Mouse (Mus musculus): ENCODE results near the gene Fgd3. TPM values are rescaled to one million over a fixed set of nuclear protein-coding genes. Genes with fewer than 3 reads are reported as not detected.

Gene Fgd3
- polyA plus RNA-seq (2016; fragmentation: Nextera tagmentation; extraction: Ambion mirVana) = 1.0 and 1.1 TPM in 2 replicates

DNA sequence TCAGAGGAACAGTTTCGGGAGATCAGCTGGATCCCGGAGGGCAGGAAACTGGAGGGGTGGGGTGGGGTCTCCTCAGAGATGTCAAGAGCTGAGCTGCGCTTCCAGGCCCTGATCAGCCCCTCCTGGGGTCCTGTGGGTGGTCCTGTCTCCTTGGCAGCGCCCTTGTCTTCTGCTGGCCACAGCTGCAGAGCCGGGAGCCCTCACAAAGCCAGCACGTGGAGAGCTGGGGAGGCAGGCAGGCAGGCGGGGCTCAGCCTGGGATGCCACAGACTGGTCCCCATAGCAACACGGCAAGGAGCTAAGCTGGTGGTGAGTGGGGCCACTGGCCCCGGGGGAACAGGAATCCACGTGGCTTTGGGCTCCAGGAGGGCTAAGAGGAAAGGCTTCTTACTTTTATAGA is at the start of gene Fgd3:
Gene Fgd3, minus strand, starts transcription at position 272 of the 400 bp plus-strand sequence.
- peaks cover 52% of the 10 kb centered on the region for H3K4me1 ChIP-seq
- WGBS = under 1% methylated on average over 10 of the region's 10 CpGs
- peak within 1 kb of the TSS; percentile 41 for H3K9ac ChIP-seq (replicated peaks)
- peak within 1 kb of the TSS; percentile 63 for H3K27ac ChIP-seq (replicated peaks)
- H3K4me3 ChIP-seq = peak within 1 kb of the TSS; percentile 34
- H3K4me2 ChIP-seq (replicated peaks) = peak within 1 kb of the TSS; percentile 59
- H3K27me3 ChIP-seq = peaks cover 79% of the 10 kb centered on the region
- peak; percentile 97 for ATAC-seq (ENCODE audit: low FRiP score, low read depth)
- no peaks in the 10 kb centered on the region for H3K36me3 ChIP-seq
- no peaks in the 10 kb centered on the region for H3K9me3 ChIP-seq

DNA sequence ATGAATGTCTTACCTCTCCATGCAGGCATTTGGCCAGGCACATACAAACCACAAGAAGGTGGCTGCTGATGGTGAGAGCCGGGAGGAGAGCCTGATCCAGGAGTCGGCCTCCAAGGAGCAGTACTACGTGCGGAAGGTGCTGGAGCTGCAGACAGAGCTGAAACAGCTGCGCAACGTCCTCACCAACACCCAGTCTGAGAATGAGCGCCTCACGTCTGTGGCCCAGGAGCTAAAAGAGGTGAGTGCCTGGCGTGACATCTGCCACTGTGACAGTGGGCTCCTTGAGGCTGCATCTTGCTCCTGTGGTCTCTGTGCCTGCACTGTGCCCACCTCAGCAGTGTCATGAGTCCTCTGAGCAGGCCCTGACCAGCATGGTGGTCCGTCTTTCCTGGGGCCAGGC is 49.3 kb upstream of the Fgd3 start:
- ATAC-seq (ENCODE audit: low FRiP score, low read depth) = no peak
- no peak overlapping the region for H3K4me2 ChIP-seq (replicated peaks)
- WGBS = 92% methylated on average over 10 of the region's 10 CpGs

GRCm38 (mm10) chr13:49367657-49368440 is 47.7 kb upstream of the Fgd3 start:
- Histone ChIP-seq H3K4me1 (peaks cover 8% of the 10 kb centered on the region), H3K9ac (replicated peaks) (no peak overlapping the region), H3K4me3 (no peak overlapping the region), H3K9me3 (no peaks in the 10 kb centered on the region), H3K27me3 (no peaks in the 10 kb centered on the region), H3K4me2 (replicated peaks) (no peak overlapping the region), H3K27ac (replicated peaks) (no peak overlapping the region), H3K36me3 (peaks cover 39% of the 10 kb centered on the region)
- WGBS = 91% methylated on average over 4 of the region's 4 CpGs
- ATAC-seq (ENCODE audit: low FRiP score, low read depth) = no peak

More for the DNA sequence above, 49.3 kb upstream of the Fgd3 start:
- Histone ChIP-seq H3K4me3 (no peak overlapping the region), H3K4me1 (peaks cover 8% of the 10 kb centered on the region), H3K27me3 (no peaks in the 10 kb centered on the region), H3K9ac (replicated peaks) (no peak overlapping the region), H3K9me3 (no peaks in the 10 kb centered on the region), H3K36me3 (peaks cover 39% of the 10 kb centered on the region), H3K27ac (replicated peaks) (no peak overlapping the region)

GRCm38 (mm10) chr13:49364716-49365115 is 44.6 kb upstream of the Fgd3 start:
- Histone ChIP-seq H3K4me3 (no peak overlapping the region), H3K27me3 (no peaks in the 10 kb centered on the region), H3K4me1 (peaks cover 22% of the 10 kb centered on the region), H3K36me3 (peaks cover 8% of the 10 kb centered on the region), H3K4me2 (replicated peaks) (no peak overlapping the region), H3K9ac (replicated peaks) (no peak overlapping the region), H3K27ac (replicated peaks) (no peak overlapping the region), H3K9me3 (no peaks in the 10 kb centered on the region)
- ATAC-seq (ENCODE audit: low FRiP score, low read depth) = no peak
- WGBS = 85% methylated on average over 2 of the region's 2 CpGs

DNA sequence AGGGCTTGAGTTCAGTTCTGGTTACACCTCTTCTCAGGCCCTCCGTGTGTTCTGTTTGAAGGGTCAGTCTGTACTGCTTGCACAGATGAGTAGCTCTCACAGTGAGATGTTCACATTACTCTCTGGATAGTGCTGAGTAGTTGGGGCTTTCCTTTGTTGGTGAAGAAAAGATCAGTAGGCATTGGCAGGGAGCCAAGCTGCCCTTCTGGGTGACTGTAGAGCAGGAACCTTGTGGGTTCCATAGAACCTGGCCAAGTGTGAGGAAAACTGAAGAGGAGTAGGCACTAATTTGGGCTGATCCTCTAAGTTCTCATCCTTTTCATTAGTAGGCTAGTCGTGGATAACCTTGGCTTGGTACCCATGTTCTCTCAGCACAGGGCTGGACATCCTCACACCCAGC is 42.7 kb upstream of the Fgd3 start:
- no peaks in the 10 kb centered on the region for H3K9me3 ChIP-seq
- H3K36me3 ChIP-seq = no peaks in the 10 kb centered on the region
- 83% methylated on average over 2 of the region's 2 CpGs for WGBS
- H3K4me1 ChIP-seq = peaks cover 22% of the 10 kb centered on the region
- no peak overlapping the region for H3K27ac ChIP-seq (replicated peaks)
- H3K27me3 ChIP-seq = no peaks in the 10 kb centered on the region
- H3K9ac ChIP-seq (replicated peaks) = no peak overlapping the region
- H3K4me2 ChIP-seq (replicated peaks) = no peak overlapping the region
- no peak for ATAC-seq (ENCODE audit: low FRiP score, low read depth)
- no peak overlapping the region for H3K4me3 ChIP-seq

DNA sequence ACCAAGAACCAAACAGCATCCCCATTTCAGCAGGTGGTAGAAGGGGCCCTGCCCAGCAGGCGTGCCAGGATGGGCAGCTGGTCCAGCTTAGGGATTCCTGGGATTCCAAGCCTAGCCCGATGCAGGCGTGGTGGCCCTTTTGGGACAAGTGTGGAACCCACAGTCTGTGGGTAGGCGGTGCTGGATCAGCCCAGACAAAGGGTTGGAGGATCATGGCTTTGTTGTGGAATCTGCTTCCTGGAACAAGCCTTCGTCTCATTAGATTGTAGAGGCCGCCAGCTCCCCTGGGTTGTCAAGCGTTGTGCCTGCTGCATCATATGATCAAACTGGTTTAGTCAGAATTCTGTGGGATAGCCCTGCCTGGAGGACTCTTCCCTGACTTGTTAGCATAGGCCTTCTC is 42.3 kb upstream of the Fgd3 start:
- Histone ChIP-seq H3K9me3 (no peaks in the 10 kb centered on the region), H3K9ac (replicated peaks) (no peak overlapping the region), H3K27ac (replicated peaks) (no peak overlapping the region), H3K36me3 (no peaks in the 10 kb centered on the region; the same call in 1 of the 2 replicates), H3K4me3 (no peak overlapping the region), H3K4me2 (replicated peaks) (no peak overlapping the region), H3K27me3 (no peaks in the 10 kb centered on the region), H3K4me1 (peaks cover 22% of the 10 kb centered on the region)
- ATAC-seq (ENCODE audit: low FRiP score, low read depth) = no peak
- WGBS = 75% methylated on average over 7 of the region's 7 CpGs

DNA sequence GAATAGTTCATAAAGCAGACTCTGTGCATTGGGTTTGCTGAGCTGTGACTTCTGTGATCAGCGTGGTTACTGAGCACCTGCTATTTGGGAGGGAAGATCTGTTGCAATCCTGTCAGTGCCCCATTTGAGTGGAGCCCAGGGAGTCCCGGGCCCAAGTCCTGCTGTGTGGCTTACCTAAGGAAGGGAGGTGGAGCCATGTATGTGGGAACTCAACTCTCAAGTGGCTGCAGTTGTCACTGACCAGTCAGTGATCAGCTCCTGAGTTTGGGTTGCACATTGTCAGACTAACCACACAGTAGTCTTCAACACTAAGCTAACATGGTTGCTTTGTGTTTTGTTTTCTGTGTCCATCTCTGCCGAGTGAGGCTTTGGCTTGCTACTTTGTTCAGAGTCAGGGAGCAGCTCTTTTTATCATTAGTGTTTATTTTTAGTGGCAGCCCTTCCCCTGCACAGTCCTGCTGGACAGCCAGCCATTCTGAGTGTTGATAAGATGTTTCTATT is 40.8 kb upstream of the Fgd3 start:
- Histone ChIP-seq H3K4me3 (no peak overlapping the region), H3K36me3 (no peaks in the 10 kb centered on the region; the same call in 1 of the 2 replicates), H3K27me3 (no peaks in the 10 kb centered on the region), H3K9ac (replicated peaks) (no peak overlapping the region), H3K4me2 (replicated peaks) (no peak overlapping the region), H3K9me3 (no peaks in the 10 kb centered on the region), H3K27ac (replicated peaks) (no peak overlapping the region), H3K4me1 (peaks cover 14% of the 10 kb centered on the region)
- WGBS = 48% methylated on average over 3 of the region's 3 CpGs
- no peak for ATAC-seq (ENCODE audit: low FRiP score, low read depth)

- no peak overlapping the region for H3K9ac ChIP-seq (replicated peaks)
- H3K27me3 ChIP-seq = no peaks in the 10 kb centered on the region
- H3K4me2 ChIP-seq (replicated peaks) = no peak overlapping the region
- H3K9me3 ChIP-seq = no peaks in the 10 kb centered on the region
- peaks cover 21% of the 10 kb centered on the region for H3K4me1 ChIP-seq
- no peaks in the 10 kb centered on the region; the same call in 1 of the 2 replicates for H3K36me3 ChIP-seq
- ATAC-seq (ENCODE audit: low FRiP score, low read depth) = no peak
- H3K27ac ChIP-seq (replicated peaks) = no peak overlapping the region
- H3K4me3 ChIP-seq = no peak overlapping the region
- WGBS = 95% methylated on average over 3 of the region's 3 CpGs
These were observed 38.1 kb upstream of the Fgd3 start for GRCm38 (mm10) chr13:49358184-49358583.

GRCm38 (mm10) chr13:49357367-49358026 is 37.4 kb upstream of the Fgd3 start:
- WGBS = 96% methylated on average over 8 of the region's 8 CpGs
- no peaks in the 10 kb centered on the region; the same call in 1 of the 2 replicates for H3K36me3 ChIP-seq
- H3K27ac ChIP-seq (replicated peaks) = no peak overlapping the region
- no peak overlapping the region for H3K4me2 ChIP-seq (replicated peaks)
- no peaks in the 10 kb centered on the region for H3K27me3 ChIP-seq
- H3K9me3 ChIP-seq = no peaks in the 10 kb centered on the region
- ATAC-seq (ENCODE audit: low FRiP score, low read depth) = no peak
- H3K9ac ChIP-seq (replicated peaks) = no peak overlapping the region
- peaks cover 24% of the 10 kb centered on the region for H3K4me1 ChIP-seq
- H3K4me3 ChIP-seq = no peak overlapping the region

GRCm38 (mm10) chr13:49356090-49356489 is 36.0 kb upstream of the Fgd3 start:
- ATAC-seq (ENCODE audit: low FRiP score, low read depth) = no peak
- Histone ChIP-seq H3K9ac (replicated peaks) (no peak overlapping the region), H3K27ac (replicated peaks) (no peak overlapping the region), H3K36me3 (no peaks in the 10 kb centered on the region; the same call in 1 of the 2 replicates), H3K9me3 (no peaks in the 10 kb centered on the region), H3K4me1 (peaks cover 18% of the 10 kb centered on the region), H3K4me3 (no peak overlapping the region), H3K27me3 (no peaks in the 10 kb centered on the region), H3K4me2 (replicated peaks) (no peak overlapping the region)
- 84% methylated on average over 7 of the region's 7 CpGs for WGBS

DNA sequence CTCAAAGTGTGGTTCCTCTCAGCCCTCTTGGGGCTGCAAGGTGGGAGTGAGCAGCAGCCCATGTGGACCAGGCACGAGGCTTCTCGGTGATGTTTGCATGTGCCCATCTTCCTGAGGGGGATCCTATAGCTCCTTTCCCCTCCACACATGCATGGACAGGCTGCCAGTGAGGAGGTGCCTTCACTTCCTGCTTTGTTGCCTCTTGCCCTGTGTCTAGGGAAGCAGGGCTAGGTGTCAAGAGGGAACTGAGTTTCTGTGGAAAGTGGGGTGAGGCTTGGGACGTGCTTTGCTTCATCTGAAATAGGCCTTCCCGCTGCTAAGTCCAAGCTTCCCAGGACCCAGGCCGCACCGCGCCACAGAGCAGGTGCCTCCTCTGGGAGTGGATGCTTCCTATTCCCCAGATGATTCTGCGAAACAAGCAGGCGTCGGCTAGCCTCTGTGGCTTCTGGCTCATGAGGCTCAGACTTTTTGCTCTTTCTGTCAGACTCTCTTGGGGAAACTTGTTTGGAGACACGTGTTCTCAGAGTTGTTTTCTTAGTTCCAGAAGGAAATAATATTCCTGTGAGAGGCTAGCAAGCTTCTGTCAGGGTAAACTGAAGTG is 35.5 kb upstream of the Fgd3 start:
- H3K36me3 ChIP-seq = no peaks in the 10 kb centered on the region; the same call in 1 of the 2 replicates
- no peak for ATAC-seq (ENCODE audit: low FRiP score, low read depth)
- H3K9me3 ChIP-seq = no peaks in the 10 kb centered on the region
- H3K4me1 ChIP-seq = peaks cover 18% of the 10 kb centered on the region
- WGBS = 90% methylated on average over 11 of the region's 11 CpGs
- no peak overlapping the region for H3K9ac ChIP-seq (replicated peaks)
- no peak overlapping the region for H3K4me3 ChIP-seq
- H3K27ac ChIP-seq (replicated peaks) = no peak overlapping the region
- no peaks in the 10 kb centered on the region for H3K27me3 ChIP-seq
- no peak overlapping the region for H3K4me2 ChIP-seq (replicated peaks)
